Mouse (Mus musculus) spleen, adult 2 months (tissue): ENCODE data around the gene Nr2f1.

Experiments
- CTCF ChIP-seq: fragments of 200-500 bp; IDR thresholded peaks from 2 replicates; pipeline ENCODE4 v1.5.1; 2011; ENCODE audit warnings: mild to moderate bottlenecking, inconsistent platforms; ENCODE audit not compliant: insufficient read depth, insufficient read length, insufficient replicate concordance; ENCODE audit errors: extremely low read depth
- POLR2A ChIP-seq: fragments of 200-500 bp; IDR thresholded peaks from 2 replicates; pipeline ENCODE4 v1.6.1; 2011; ENCODE audit warnings: low read depth, low read length, inconsistent platforms

DNA sequence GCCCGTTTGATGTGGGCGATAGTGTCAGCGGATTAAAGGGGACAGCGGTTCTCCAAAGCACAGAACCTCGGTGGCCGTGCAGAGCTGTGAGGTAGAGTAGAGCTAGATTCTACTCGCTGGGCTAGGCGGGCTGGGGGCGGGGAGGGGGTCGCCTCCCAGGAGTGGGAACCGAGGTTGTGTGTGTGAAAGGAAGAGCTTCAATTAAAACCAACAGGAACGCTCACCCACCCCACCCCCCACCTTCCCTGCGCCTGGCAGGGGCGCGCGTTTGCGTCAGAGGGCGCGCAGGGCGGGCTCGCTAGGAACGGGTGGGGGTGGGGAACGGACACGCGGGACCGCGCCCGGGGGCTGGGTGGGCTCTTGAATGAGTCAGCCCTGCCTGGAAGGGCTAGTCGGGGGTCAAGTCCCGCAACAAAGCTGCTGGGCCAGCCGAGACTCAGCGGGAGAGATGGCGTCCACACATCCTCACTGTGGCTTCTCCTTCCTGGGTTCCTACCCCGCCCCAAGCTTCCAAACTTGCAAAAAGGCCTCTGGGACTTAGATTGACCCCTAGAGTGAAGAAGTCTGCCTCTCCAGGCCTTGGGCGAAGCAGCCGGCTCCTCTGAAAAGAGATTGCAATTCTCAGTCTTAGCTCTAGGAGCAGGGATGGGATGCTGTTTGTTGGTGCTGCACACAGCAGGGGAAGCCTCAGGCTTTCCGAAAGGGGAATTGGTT, 3.9 kb upstream of the Nr2f1 start:
- TF ChIP-seq CTCF (no peak), POLR2A (no peak)
